Mouse (Mus musculus) ES-E14 (cell line): ENCODE results near the gene Tanc1. TPM values are rescaled to one million over a fixed set of nuclear protein-coding genes. Genes with fewer than 3 reads are reported as not detected.

ENCODE experiments used
- DNase-seq: peaks from one replicate; pipeline ENCODE4 v3.0.0-alpha.2; 2013; ENCODE audit warnings: low read depth, low spot score
- H3K27ac ChIP-seq: 2 replicates; pipeline ENCODE4 v1.5.1; 2012; ENCODE audit warnings: low read depth, mild to moderate bottlenecking, low read length, moderate library complexity, mixed read lengths; ENCODE audit not compliant: poor library complexity, insufficient read depth, severe bottlenecking
- H3K36me3 ChIP-seq: 2 replicates; pipeline ENCODE4 v1.6.1; 2012; ENCODE audit warnings: mild to moderate bottlenecking, low read length, moderate library complexity, mixed read lengths; ENCODE audit not compliant: control insufficient read depth, poor library complexity, insufficient read depth, severe bottlenecking
- H3K4me1 ChIP-seq, 2 experiments: fragments of 150-350 bp in 1 of 2; sonication (generic) in 1 of 2; 2 replicates each; pipeline ENCODE4 v1.6.1; 2012; ENCODE audit warnings: low read length in 2 of 2, mild to moderate bottlenecking in 1 of 2, mixed read lengths in 1 of 2; ENCODE audit not compliant: control insufficient read depth in 2 of 2, insufficient read depth in 2 of 2, poor library complexity in 1 of 2
- H3K4me3 ChIP-seq, 2 experiments: fragments of 150-350 bp in 1 of 2; sonication (generic) in 1 of 2; 2 replicates each; pipeline ENCODE4 v1.5.1; 2012; ENCODE audit warnings: low read length in 2 of 2, low read depth in 1 of 2, mild to moderate bottlenecking in 1 of 2, mixed read lengths in 1 of 2; ENCODE audit not compliant: insufficient read depth in 1 of 2, poor library complexity in 1 of 2, severe bottlenecking in 1 of 2
- H3K9ac ChIP-seq: 2 replicates; pipeline ENCODE4 v1.6.1; 2012; ENCODE audit warnings: low read depth, mild to moderate bottlenecking, low read length, mixed read lengths; ENCODE audit not compliant: poor library complexity, insufficient read depth, severe bottlenecking
- H3K9me3 ChIP-seq: fragments of 150-350 bp; sonication (generic); 2 replicates; pipeline ENCODE4 v1.6.1; 2012; ENCODE audit warnings: low read depth, mild to moderate bottlenecking, low read length; ENCODE audit not compliant: control insufficient read depth, insufficient read depth
- CHD2 ChIP-seq: IDR thresholded peaks from 2 replicates; pipeline ENCODE4 v1.6.1; 2014; ENCODE audit warnings: mild to moderate bottlenecking, low read depth, low read length, inconsistent platforms
- HCFC1 ChIP-seq: IDR thresholded peaks from 2 replicates; pipeline ENCODE4 v1.6.1; 2012; ENCODE audit warnings: low read length, inconsistent platforms, borderline replicate concordance; ENCODE audit not compliant: insufficient read depth
- MAFK ChIP-seq: IDR thresholded peaks from 2 replicates; pipeline ENCODE4 v1.6.1; 2014; ENCODE audit warnings: mild to moderate bottlenecking, low read depth, low read length, inconsistent platforms; ENCODE audit not compliant: insufficient read depth
- ZC3H11A ChIP-seq: IDR thresholded peaks from 2 replicates; pipeline ENCODE4 v1.6.1; 2012; ENCODE audit warnings: low read depth, mild to moderate bottlenecking, inconsistent platforms, low read length, borderline replicate concordance
- ZNF384 ChIP-seq: IDR thresholded peaks from 2 replicates; pipeline ENCODE4 v1.6.1; 2012; ENCODE audit warnings: low read depth, low read length, inconsistent platforms
- in situ Hi-C, 2 experiments: fragments of 600-800 bp; cut with MboI; formaldehyde crosslinking; loops; one replicate each; pipeline ENCODE4 v1.15.1; 2025; ENCODE audit warnings: low sequenced_read_pairs in 2 of 2, inconsistent platforms in 1 of 2; ENCODE audit not compliant: unreplicated experiment in 2 of 2
- total RNA-seq: library from RNA; depleted of rRNA; stranded (reverse); fragments of 300-350 nt; gene quantifications from 2 replicates; pipeline ENCODE4 v1.2.3, GENCODE M21; 2012

The Tanc1 gene
- total RNA-seq, 1 experiment = 28.2 TPM

DNA sequence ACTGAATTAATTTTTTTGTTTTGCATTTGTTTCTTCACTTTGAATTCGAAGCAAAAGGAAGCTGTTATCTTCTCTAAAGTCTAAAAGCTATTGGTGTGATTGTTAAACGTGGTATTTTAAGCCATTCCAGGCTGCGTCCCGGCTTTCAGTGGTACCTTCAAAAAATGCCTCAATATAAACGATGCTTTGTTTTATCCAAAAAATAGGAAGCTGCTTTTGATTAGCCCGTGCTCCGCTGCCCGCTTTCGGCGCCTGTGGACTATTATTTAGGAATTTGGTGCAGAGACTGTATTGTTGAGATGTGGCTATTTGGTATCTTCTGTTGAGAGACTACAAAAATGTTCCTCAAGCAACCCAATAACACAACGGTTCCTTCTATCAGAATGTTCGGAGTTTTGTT, 93.4 kb downstream of the Tanc1 start:
- TF ChIP-seq ZNF384 (no peak), CHD2 (no peak), ZC3H11A (no peak), HCFC1 (no peak), MAFK (no peak)
- no peak for DNase-seq
- peaks cover 0 to 3% of the 10 kb centered on the region in 2 experiments; a peak in 1 of 4 replicates for H3K4me1 ChIP-seq
- H3K27ac ChIP-seq = no peak overlapping the region
- no peaks in the 10 kb centered on the region for H3K9me3 ChIP-seq
- in situ Hi-C loops = no loop called here
- H3K4me3 ChIP-seq = no peak overlapping the region
- H3K9ac ChIP-seq = no peak overlapping the region
- H3K36me3 ChIP-seq = peaks cover 2% of the 10 kb centered on the region

GRCm38 (mm10) chr2:59706806-59707205, 95.0 kb downstream of the Tanc1 start:
- Histone ChIP-seq H3K9ac (no peak overlapping the region), H3K4me3 (no peak overlapping the region), H3K9me3 (no peaks in the 10 kb centered on the region), H3K36me3 (peaks cover 2% of the 10 kb centered on the region; the same call in 1 of the 2 replicates), H3K27ac (no peak overlapping the region), H3K4me1 (no peaks in the 10 kb centered on the region)
- in situ Hi-C loops = no loop called here
- DNase-seq = no peak
- TF ChIP-seq ZC3H11A (no peak), HCFC1 (no peak), ZNF384 (no peak), CHD2 (no peak), MAFK (no peak)

- in situ Hi-C loops = no loop called here
- no peak overlapping the region for H3K4me3 ChIP-seq
- no peak for DNase-seq
- TF ChIP-seq CHD2 (no peak), ZNF384 (no peak), ZC3H11A (no peak), MAFK (no peak), HCFC1 (no peak)
- no peaks in the 10 kb centered on the region for H3K9me3 ChIP-seq
- no peak overlapping the region for H3K27ac ChIP-seq
- no peak overlapping the region for H3K9ac ChIP-seq
- peaks cover 0 to 2% of the 10 kb centered on the region in 2 experiments; a peak in 1 of 4 replicates for H3K4me1 ChIP-seq
- no peaks in the 10 kb centered on the region; the same call in 1 of the 2 replicates for H3K36me3 ChIP-seq
Observed at GRCm38 (mm10) chr2:59707922-59708706, 96.3 kb downstream of the Tanc1 start.

DNA sequence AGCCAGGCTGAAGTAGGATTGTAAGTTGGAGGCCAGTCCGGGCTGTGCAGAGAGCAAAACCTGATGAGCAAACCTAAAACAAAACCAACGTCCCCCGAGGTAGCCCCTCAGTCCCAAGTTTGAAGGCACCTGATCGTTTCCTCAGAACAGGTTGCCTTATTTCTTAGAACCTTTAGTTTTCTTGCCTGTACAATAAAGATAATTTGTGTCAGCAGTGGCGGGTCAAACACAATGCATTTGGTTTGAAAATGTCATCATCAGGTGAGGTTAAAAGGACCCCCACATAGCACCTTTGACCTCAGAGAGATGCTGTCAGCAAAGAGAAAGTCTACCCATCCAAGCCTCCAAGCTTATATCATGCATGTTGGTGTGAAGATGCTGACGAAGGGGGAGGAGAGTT, 98.9 kb downstream of the Tanc1 start:
- peaks cover 0 to 2% of the 10 kb centered on the region in 2 experiments; a peak in 1 of 4 replicates for H3K4me1 ChIP-seq
- no peak overlapping the region for H3K27ac ChIP-seq
- H3K4me3 ChIP-seq = no peak overlapping the region
- H3K9me3 ChIP-seq = no peaks in the 10 kb centered on the region
- no peaks in the 10 kb centered on the region; the same call in 1 of the 2 replicates for H3K36me3 ChIP-seq
- no peak for DNase-seq
- in situ Hi-C loops = no loop called here
- TF ChIP-seq HCFC1 (no peak), ZC3H11A (no peak), CHD2 (no peak), MAFK (no peak), ZNF384 (no peak)
- H3K9ac ChIP-seq = no peak overlapping the region

DNA sequence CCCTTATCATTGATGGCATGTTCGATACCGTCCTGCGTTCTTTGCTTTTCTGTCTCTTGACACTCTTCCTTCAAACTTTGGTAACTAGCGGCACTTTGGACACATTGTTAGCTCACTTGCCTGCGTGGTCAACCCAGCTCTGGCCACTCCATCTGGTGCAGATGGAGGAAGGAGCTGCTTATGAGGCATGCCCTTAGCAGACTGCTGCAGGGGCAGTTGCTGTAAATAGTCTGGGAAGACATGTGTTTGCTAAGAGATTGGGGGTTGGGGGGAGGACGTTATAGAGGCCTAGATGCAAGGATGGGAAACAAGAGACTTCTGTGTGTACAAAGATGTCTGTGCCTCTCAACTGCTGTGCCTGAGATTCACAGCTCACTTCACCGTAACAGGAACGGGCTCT, 100.2 kb downstream of the Tanc1 start:
- TF ChIP-seq ZC3H11A = no peak
- no peak for DNase-seq
- H3K36me3 ChIP-seq = no peaks in the 10 kb centered on the region; the same call in 1 of the 2 replicates
- no peak overlapping the region for H3K9ac ChIP-seq
- no peaks in the 10 kb centered on the region for H3K9me3 ChIP-seq
- in situ Hi-C loops = no loop called here
- no peak overlapping the region for H3K27ac ChIP-seq
- H3K4me3 ChIP-seq = no peak overlapping the region
- H3K4me1 ChIP-seq = peaks cover 0 to 2% of the 10 kb centered on the region in 2 experiments; a peak in 1 of 4 replicates
